Mouse (Mus musculus) frontal cortex, adult 2 months (tissue): Measurements from ENCODE around the gene Tiam2. TPM values are rescaled to one million over a fixed set of nuclear protein-coding genes. Genes with fewer than 3 reads are reported as not detected.

Experiments
- DNase-seq, 2 experiments: peaks; one replicate each; pipeline ENCODE4 v3.0.0; 2022; ENCODE audit warnings: low spot score in 1 of 2; ENCODE audit errors: extremely low spot score in 1 of 2
- polyA plus RNA-seq: library from polyadenylated mRNA; depleted of rRNA; stranded (reverse); fragments of >200 nt; gene quantifications from 2 replicates; pipeline ENCODE4 v1.2.3, GENCODE M21; 2012

Gene Tiam2
- polyA plus RNA-seq, 1 experiment = 143 TPM

- no peak for DNase-seq
Observed at GRCm38 (mm10) chr17:3487721-3488601, 161.6 kb downstream of the Tiam2 start.

GRCm38 (mm10) chr17:3490216-3490895 lies 164.0 kb downstream of the Tiam2 start:
- no peak for DNase-seq

- DNase-seq = no peak
Observed at GRCm38 (mm10) chr17:3491065-3491464, 164.7 kb downstream of the Tiam2 start.

DNA sequence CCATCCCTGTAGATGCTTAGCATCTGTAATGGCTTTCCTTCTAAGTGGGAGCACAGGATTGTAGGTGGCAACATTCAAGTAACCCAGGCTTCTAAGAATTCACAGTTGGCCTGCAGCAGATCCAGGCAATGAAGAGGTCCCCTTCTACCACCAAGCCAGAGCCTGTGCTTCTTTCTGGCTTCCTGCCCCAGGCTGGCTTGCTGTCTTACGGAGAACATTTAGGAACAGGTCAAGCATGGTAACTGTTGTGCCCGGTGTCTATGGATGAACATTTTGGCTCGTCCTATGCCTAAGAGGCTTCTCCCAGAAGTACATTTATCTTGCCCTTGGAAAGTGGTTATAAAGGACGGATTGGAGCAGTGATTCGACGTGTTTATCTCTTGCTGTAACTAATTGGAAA lies 165.3 kb downstream of the Tiam2 start:
- DNase-seq = no peak

DNA sequence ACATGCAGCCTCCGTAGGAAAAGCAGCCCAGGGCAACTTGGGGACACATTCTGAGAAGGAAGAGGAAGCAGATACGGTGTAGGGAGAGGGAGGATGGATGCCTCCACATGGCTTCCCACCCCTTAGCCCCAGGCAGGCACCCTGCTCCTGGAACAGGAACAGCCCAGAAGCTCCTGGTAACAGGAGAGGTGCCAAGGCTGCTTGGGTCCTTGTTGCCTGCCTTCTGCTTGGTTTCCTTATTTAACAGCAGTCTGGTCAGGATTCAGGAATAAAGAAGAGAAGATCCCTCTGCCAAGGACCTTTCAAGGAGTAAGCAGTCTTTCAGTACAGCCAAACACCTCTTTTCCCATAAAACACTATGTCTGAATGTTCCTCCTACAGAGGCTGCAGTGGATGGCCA lies 169.2 kb downstream of the Tiam2 start:
- peak; percentile 50 to 70 for DNase-seq

DNA sequence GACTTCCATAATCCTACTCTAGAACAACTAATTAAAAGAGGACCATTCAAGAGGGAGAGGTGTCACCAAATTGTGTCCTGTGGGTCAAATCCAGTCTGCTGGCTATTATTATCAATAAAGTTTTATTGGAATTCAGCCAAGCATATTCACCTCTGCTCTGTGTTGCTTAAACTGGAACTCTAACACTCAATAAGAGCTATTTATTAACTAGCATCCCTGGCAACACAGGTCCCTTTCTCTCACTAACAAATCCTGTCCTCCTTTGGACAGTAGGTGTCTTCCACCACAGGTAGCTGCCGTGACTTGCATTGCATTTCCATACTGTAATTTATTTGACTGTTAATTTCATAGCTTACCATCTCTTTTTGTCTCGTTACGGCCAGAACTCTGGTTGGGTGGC lies 169.7 kb downstream of the Tiam2 start:
- no peak for DNase-seq

DNA sequence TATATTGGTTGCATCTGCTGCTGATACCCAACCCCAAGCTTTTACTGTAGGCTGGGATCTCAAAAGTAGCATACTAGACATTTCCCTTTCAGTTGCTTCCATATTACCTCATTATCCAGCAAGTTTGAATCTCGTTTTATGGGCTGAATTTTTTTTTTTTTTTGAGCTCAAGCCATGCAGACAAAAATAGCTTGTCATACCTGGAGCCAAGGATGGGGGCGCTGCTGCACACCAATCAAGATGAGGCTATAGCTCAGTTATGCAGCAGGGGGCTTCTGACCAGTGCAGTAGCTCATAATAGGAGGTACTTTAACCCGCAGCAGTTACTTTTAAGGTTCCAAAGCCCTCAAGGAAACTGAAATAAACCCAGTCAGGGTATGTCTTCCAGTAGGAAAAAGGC lies 171.7 kb downstream of the Tiam2 start:
- DNase-seq = no peak

DNA sequence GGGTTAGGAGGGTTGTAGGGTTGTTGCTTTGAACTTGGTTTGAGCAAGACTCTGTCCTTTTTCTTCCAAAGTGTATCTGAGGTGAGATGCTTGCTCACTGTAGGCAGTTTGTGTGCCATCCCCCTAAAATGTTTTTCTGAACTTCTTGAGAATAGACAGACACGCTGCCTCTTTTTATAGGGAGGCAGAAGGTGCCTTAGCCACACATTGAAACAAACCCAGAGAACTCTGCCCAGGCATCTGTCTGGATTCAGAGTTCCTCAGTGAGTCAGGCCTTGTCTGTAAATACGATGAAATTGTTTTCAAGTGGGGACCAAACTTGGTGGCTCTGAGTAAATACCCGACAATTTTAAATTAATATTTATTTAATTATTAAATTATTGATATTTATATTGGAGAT lies 172.2 kb downstream of the Tiam2 start:
- no peak for DNase-seq

GRCm38 (mm10) chr17:3499468-3499867 lies 173.1 kb downstream of the Tiam2 start:
- no peak for DNase-seq

GRCm38 (mm10) chr17:3500076-3500475 lies 173.7 kb downstream of the Tiam2 start:
- DNase-seq = no peak

DNA sequence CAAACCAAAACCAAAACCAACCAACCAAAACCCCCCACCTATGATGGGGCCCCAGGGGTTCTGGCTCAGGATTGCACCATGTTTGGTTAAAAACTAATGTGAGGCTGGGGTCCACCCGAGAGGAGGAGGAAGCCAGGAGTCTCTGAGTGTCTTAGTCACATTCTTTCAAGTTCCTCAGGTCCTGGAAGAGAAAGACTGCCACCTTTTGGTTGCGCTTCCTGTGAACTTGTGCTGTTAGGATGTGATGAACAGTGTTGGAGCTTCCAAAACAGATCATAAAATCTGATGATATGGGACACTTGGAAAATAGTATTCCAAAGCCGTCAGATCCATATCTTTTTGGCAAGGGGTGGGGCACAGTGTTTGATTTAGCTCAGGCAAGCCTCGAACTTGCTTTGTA lies 174.6 kb downstream of the Tiam2 start:
- no peak for DNase-seq

DNA sequence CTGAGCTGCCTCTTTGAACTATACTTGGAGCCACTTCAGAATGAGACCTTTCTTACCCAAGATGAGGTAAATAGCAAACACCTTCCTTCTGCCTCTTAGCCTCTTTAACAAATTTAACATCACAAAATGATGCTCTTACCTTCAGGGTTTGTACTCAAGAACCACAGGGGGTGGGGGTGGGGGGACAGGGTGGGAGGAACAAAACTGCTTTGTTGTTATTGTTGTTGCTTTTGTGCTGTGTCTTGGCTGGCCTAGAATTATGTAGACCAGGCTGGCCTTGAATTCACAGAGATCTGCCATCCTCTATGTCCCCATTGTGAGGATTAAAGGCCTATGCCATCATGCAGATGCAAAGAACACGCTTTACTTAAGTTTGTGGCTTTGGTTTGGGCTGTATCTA lies 179.3 kb downstream of the Tiam2 start:
- DNase-seq = no peak

DNA sequence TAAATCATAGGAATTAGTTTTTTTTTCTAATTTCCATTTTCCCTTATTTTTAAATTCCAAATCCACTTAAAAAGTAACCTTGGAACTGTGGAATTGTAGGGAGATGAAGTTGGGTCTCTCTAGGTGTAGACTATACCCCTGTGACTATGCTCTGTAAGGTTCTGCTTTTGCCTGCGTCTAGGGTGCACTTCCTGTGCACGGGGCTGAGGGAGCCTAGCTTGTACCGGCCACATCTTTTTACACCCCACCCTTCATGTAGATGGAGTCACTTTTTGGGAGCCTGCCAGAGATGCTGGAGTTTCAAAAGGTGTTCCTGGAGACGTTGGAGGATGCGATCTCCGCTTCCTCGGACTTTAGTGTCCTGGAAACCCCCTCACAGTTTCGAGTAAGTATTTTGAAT lies 180.1 kb downstream of the Tiam2 start:
- DNase-seq = no peak

GRCm38 (mm10) chr17:3509841-3510240 lies 183.5 kb downstream of the Tiam2 start:
- DNase-seq = peak in 1 of 2 experiments; percentile 86

- no peak for DNase-seq
Observed at GRCm38 (mm10) chr17:3514316-3514715, 187.9 kb downstream of the Tiam2 start.

DNA sequence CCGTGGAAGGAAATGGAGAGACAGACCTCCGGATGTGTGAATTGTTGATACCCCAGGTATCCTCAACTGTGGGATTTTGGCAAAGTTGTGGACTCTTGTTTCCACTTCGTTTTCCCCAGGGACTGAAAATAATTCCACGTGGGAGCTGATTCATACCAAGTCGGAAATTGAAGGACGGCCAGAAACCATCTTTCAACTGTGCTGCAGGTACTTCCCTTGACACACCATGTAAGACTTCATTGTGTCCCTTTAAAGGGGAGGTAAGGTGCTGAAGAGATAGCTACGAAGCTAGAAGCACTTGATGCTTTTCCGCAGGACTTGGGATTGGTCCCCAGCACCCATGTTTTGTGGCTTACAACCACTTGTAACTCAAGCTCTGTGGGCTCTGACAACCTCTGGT lies 189.5 kb downstream of the Tiam2 start:
- no peak for DNase-seq

- DNase-seq = no peak
Observed at GRCm38 (mm10) chr17:3516406-3516805, 190.0 kb downstream of the Tiam2 start.

GRCm38 (mm10) chr17:3520344-3520743 lies 194.0 kb downstream of the Tiam2 start:
- DNase-seq = no peak

DNA sequence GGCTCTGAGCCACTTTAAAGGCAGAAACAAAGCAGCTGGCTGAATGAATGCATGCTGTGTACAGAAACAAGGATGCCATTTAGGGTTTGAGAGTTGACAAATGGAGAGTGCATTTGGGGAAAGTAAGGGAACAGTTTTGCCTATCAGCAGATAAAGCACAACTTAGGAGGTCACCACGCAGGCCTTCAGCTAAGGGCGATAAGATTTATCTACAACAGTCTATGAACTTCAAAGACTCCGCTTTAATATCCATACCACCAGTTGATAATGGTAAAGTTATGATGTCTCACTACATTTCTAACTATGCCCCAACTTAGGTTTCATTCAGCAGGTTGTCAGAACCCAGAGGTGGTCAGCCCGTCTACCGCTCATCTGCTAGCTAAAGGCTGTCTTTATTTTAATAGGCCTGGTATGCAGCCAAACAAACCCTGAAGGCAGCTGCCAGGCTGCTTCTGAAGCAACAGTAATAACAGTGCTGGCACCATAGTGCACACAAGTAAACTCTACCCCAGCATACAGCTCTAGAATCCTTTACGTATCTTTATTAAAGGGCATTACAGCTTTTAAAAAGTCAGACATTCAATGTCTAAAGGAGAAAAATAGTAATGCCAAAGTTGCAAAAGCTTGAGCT lies 201.6 kb downstream of the Tiam2 start:
- no peak for DNase-seq

DNA sequence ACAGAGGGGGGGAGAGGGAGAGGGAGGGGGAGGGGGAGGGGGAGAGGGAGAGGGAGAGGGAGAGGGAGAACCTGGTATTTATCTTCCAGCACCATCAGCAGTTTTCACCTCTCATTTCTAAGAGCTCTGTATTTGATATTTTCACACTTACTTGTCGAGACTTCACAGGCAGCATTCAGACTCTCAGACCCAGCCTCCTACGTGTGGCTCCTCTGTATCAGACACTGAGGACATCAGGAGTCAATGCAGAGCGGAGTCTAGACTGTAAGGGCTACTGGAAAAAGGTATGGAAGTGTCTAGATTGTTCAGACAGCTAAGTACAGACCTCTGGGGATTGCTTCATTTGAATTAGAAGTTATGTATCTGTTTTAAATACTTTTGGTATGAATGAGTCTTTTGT lies 203.2 kb downstream of the Tiam2 start:
- no peak for DNase-seq

DNA sequence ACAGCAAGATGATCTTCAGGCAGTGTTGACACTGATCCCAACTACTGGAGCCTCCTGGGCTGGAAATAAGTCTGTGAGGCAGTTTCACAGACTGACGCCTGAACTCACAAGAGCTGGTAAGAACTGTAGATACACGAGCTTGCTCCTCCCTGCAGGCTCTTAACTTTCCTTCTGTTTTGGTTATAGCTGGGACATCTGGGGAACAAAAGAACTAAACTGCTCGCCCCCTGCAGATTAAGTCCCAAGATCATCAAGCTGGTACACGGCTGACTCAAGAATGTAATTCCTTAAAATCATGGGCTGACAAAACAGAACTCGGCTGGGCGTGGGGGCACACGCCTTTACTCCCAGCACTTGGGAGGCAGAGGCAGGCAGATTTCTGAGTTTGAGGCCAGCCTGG lies 204.2 kb downstream of the Tiam2 start:
- no peak for DNase-seq

- DNase-seq = no peak
Observed at GRCm38 (mm10) chr17:3531641-3532040, 205.3 kb downstream of the Tiam2 start.
